Mouse (Mus musculus) right cerebral cortex, postnatal 36 days (tissue): ENCODE results near the gene Hspa12b.

Experiments
- DNase-seq, 2 experiments: peaks; one replicate each; pipeline ENCODE4 v3.0.0; 2022; ENCODE audit warnings: low spot score in 2 of 2, mixed read lengths in 1 of 2

The Hspa12b gene

GRCm38 (mm10) chr2:131148353-131149253 lies 21.5 kb downstream of the Hspa12b start:
- DNase-seq: no peak

DNA sequence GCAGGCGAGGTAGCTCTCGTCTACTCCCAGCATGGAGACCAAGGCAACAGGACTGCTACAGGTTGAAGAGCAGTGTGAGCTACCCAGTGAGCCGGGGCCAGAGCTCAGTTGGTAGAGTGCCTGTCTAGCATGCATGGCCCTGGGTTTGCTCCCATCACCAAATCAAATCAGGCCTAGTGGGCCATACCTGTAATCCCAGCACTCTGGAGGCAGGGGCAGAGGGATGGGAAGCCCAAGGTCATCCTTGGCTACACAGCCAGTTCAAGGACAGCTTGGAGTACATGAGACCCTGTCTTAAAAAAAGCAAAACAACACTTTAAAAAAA lies 22.1 kb downstream of the Hspa12b start:
- DNase-seq: no peak

- no peak for DNase-seq
Measured at GRCm38 (mm10) chr2:131152166-131152730, 25.2 kb downstream of the Hspa12b start.

DNA sequence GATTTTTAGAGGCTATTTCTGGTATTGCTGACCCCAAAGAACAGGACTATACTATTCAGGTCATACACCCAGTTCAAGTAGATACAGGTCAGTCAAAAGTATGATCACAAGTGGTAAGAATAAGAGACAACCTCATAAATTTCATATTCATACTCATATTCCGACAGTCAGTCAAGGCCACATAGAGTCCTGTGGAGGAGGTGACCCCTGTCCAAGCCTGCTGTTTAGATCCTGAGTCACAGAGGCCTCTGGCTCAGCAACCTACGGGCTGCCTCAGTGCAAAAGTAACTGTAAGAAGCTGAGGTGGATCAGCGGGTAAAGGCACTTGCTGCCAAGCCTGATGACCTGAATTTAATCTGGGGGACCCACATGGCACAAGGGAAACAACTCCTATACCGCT lies 27.0 kb downstream of the Hspa12b start:
- DNase-seq: no peak

DNA sequence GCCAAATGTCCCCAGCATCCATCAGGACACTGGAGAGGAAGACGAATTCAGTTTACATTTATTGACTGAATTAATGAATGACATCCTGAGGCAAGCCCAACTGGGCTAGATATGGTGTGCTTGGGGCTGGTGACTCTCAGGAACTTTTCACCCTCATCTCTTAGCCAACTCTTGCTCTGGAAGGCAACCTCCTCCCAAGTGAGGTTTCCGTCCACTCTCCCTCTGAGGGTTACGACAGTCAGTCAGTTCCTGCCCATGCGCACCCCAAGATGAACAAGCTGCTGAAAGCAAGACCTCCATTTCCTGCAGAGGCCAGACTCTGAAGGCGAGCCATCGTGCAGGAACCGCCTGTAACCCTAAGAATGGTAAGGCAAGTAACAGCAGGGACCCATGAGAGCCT lies 29.9 kb downstream of the Hspa12b start:
- DNase-seq: no peak

- DNase-seq: peak in 1 of 2 experiments; percentile 30
Measured at GRCm38 (mm10) chr2:131159491-131159910, 32.4 kb downstream of the Hspa12b start.

DNA sequence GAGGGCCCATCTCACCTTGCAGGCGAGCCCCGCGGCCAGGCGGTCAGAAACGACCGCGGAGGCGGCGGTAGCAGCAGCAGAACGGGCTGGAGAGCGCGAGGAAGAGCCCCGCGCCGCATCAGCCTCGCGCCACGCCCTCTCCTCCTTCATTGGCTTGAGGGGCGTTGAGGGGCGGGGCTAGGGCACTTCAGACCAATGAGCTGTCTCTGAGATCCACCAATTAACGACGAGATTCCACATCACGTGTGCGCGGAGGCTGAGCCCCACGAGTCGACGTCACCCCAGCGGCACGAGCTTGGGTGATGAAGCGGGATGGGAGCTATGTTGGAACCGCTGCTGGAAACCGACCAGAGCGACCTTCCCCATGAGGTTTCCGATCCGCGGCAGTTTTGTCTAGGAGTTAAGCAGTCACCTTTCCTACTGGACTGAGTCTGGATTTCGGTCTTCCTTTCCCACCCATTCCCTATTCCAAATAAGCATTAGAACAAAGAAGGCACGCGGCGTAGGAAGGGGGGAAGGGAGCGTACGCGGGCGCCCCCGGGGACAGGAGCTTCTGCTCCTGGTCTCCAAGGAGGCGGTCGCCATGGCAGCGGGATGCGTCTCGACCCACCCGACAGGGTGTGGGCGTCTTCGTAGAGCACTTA lies 33.0 kb downstream of the Hspa12b start, which contains the start of gene 1700037H04Rik:
Gene 1700037H04Rik (minus strand): TSS at position 144 of the 644 bp plus-strand sequence.
- DNase-seq: peak; percentile 95 to 96

GRCm38 (mm10) chr2:131160671-131161111 lies 33.6 kb downstream of the Hspa12b start:
- no peak for DNase-seq

DNA sequence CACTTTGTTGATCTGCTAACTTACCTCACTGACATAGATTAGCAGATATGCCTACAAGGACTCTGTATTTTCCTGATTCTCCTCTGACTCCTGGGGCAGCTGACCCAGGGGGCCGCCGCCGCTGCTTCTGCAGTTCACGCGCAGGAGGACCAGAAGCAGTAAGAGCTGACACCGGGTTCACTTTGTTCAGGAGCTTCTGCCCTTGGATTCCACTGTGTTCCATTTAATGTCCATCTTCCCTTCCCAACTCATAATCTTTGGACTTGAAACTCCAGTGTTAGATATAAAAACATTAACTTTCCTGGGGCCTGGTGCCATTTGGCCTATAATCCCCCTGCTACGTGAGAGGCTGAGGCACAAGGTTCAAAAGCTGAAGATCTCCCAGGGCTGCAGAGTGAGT lies 36.8 kb downstream of the Hspa12b start:
- no peak for DNase-seq

DNA sequence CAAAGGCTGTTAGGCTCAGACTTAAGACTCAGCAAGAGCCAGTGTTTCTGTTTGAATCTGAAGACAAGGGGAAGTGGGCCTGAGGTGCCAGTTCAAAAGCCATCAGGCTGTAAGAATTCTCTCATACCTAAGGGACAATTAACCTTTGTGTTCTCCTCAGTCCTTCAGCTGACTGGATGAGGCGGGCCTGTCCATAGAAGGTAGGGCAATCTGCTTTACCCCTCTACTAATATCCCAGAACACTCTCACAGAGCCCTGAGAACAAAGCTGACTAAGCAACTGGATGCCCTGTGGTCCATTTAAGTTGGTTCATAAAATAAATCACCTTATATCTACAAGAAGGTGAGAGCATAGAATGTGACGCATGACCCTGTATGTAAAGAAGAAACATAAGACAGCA lies 39.1 kb downstream of the Hspa12b start:
- DNase-seq: no peak

DNA sequence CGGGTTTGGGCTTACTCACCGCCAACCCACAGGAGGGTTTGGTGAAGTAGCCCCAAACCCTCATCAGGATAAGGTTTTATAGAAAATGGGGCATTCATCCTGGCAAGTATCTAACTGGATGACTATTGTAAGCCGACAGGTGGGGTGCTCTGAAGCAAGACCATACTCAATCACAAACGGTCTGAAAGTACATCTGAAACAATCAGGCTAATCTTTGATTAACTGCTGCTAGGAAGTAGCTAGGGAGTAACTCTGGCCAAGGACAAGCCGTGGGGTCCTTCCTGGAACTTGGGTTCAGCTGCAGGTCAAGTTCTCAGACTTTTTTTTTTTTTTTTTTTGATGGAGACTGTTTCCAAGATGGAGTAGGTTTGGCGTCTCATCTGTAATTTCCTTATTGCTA lies 40.9 kb downstream of the Hspa12b start:
- DNase-seq: no peak

- no peak for DNase-seq
Measured at GRCm38 (mm10) chr2:131168914-131169313, 41.8 kb downstream of the Hspa12b start.

DNA sequence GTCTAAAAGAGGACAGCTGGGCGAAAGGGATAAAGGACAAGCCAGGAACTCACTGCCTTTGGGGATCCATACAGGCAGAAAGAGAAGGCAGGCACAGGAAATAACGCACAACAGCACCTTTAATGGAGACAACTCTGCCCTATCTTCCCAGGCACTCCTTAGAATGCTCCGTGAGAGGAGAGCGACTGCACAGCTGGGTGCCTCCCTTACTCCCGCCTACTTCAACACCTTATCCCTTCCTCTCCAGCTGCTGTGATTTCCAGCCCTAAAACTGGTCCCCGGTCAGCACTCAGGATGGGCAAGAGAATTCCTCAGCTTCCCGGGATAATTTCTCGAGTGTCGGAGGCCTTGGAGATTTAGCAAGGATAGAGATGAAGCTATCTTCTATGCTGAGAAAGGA lies 43.9 kb downstream of the Hspa12b start:
- no peak for DNase-seq

DNA sequence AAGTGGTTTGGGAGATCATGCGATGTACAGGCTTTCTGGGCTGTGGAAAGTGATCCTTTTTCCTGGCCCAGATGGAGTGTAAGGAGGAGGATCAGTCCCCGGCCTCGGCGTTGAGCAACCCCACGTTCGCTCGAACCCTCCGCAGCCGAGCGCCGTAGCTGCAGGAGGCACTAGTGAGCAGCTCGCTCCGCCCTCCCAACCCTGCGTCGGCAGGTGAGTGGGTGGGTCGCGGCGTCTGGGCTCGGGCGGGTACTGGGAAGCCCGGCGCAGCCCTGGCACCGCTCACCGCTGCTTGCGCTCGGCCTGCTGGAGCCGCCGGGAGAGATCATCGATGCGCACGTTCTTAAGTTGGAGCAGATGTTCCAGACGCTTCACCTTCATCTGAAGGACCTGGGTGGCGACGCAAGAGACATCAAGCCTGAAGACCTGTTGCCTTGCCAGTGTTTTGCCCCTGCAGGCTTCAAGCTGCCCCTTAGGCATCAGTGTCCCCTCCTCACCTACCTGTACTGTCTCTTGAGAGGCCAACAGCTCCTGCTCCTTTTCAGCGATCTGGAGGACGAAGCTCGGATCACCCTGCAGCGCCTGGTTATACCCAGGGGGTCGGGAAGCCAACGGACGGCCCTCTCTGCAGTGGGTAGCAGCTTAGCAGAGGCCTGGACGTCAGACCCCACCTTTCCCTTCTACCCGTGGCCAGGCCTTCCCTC lies 44.5 kb downstream of the Hspa12b start:
- DNase-seq: peak; percentile 62 to 67

- no peak for DNase-seq
Measured at GRCm38 (mm10) chr2:131172322-131172721, 45.2 kb downstream of the Hspa12b start.

DNA sequence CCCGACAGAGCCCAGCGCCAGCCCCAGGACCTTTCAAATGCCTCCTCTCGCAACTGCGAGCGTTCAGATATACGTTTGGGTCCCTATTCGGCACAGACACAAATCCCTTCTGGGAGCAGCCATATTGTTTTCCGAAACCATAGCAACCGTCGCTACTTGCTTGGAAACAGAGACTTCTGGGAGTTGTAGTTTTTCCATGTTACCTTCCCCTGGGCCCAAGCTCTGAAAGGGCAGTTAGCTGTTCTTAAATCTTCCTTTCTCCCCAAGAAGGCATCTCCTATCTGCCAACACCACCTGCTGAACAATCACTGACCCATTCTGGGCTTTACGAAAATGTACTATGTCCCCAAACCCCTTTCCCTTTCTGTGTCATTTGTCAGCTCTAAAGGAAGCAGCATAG lies 47.6 kb downstream of the Hspa12b start:
- DNase-seq: peak; percentile 36 to 61

DNA sequence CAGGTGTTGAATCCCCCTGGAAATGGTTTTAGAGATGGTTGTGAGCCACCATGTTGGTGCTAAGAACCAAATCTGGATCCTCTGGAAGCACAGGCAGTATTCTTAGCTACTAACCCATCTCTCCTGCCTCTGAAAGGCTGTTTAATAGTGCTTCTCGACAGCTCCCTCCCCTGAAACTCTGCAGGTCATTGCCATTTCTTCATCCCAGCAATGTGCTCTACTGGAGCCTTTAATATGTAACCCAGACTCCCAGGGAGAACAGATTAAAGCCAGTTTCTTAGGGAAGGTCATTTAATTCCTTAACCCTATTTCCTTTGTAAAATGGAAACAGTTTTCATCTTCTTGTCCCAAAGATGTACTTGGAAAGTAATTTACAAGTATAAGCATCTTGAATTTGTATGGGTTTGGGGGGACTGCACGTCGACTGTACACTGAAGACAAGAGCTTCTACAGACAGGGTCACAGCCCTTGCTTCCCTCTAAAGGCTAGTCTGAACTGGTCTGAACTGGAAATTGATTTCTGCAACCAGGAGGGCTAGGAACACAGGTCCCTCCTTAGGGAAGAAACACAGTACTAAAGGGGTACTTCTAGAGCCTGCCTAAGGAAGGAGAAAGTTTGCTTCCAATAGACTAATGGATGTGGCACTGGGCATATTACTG lies 48.3 kb downstream of the Hspa12b start:
- DNase-seq: no peak

DNA sequence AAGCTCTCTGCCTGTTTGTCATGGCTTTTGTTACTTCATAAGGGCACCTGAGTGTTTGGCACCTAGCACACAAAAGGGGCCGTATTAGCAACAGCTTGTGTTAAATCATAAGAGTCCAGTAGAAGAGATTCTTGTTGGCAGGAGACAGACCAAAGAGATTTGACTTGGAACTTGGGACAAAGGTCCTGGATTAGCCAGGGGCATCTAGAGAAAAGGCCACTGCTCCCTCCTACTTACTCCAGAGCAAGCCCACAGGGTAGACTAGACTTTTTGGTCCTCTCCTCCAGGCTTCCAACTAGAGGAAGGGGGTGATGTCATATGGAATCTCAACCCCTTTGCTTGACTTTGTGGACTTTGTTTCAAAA lies 48.8 kb downstream of the Hspa12b start:
- no peak for DNase-seq

GRCm38 (mm10) chr2:131176491-131176890 lies 49.4 kb downstream of the Hspa12b start:
- no peak for DNase-seq

GRCm38 (mm10) chr2:131177932-131178331 lies 50.9 kb downstream of the Hspa12b start:
- no peak for DNase-seq

DNA sequence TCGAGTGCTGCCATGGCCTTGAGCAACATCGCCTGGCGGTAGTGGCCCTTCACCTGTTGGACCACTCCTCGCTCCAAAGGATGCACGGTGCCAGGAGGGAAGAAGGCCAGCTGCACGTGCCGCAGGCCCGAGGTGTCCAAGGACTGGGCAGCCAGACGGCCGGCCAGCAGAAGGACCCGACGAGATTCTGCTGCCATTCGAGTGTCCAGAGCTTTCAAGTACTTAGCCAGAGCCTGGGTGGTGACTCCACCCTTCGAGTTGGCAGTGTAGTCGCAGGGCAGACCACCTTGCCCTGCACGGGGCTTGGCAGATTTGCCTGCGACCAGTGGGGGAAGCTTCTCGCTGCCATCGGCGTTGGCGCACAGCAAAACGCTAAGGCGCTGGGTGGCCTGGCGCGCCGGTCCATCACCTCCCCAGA lies 51.8 kb downstream of the Hspa12b start:
- DNase-seq: no peak
